In the genomic region with DNA sequence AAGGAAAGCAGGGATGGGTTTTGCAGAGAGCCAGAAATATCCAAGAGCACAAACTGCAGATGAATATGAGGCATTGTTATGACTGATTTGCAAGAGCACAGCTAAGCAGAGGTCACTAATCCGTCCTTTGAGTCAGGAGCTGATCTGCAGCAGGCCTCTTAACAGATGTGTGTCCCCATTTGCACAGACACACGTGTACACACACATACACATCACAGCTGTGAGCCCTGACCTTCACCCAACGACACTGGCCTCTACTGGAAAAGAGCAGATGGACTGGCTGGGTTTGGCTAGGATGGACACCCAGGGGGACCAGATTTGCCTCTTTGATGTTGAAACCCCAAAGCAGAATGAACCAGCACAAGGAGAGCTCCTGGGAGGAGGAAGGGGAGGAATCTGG, we compare ENCODE assay signal across 12 mouse cellular contexts. TPM values are rescaled to one million over a fixed set of nuclear protein-coding genes. Genes with fewer than 3 reads are reported as not detected.
DNase-seq lines count a peak whose midpoint lies in the region; ATAC-seq and TF ChIP-seq lines count a peak whose summit lies in the region.
"Had no signal": no experiment of that assay in that cellular context is flagged by ENCODE, and none has a peak within 500 bp of the region (broad histone marks: within the 10 kb centered on the region; RNA-seq: fewer than 3 reads in every experiment).

No protein-coding gene starts in this region.

- no peak for TF ChIP-seq CTCF in hindbrain, postnatal 0 days (IDR thresholded peaks at IDR 0.05; ENCODE audit: low read depth)

- H3K4me3 ChIP-seq in kidney, embryonic 15.5 days (replicated peaks) = peak overlapping the region; percentile 74; the same call in 1 of the 2 replicates
- no peak overlapping the region; the same call in 1 of the 2 replicates for H3K4me3 ChIP-seq in embryonic facial prominence, embryonic 14.5 days (ENCODE audit: low read depth, low read length)
- peak overlapping the region; percentile 71 for H3K4me3 ChIP-seq in hindbrain, postnatal 0 days (ENCODE audit: low read length)
- H3K4me3 ChIP-seq in neural tube, embryonic 15.5 days (replicated peaks) = peak overlapping the region; percentile 73

- ATAC-seq in kidney, embryonic 15.5 days (replicated peaks; ENCODE audit: low FRiP score) = no peak
- no peak for ATAC-seq in embryonic facial prominence, embryonic 14.5 days (ENCODE audit: low read depth)
- ATAC-seq in hindbrain, postnatal 0 days = no peak
- no peak for ATAC-seq in neural tube, embryonic 15.5 days (ENCODE audit: low FRiP score)

- H3K4me2 ChIP-seq in kidney, embryonic 15.5 days = peak overlapping the region; percentile 96
- H3K4me2 ChIP-seq in embryonic facial prominence, embryonic 14.5 days (ENCODE audit: low read depth, low read length) = peak overlapping the region; percentile 97
- H3K4me2 ChIP-seq in hindbrain, postnatal 0 days (ENCODE audit: low read depth, low read length) = peak overlapping the region; percentile 94
- H3K4me2 ChIP-seq in neural tube, embryonic 15.5 days = peak overlapping the region; percentile 91

- H3K27ac ChIP-seq in kidney, embryonic 15.5 days = no peak overlapping the region
- H3K27ac ChIP-seq in embryonic facial prominence, embryonic 14.5 days (replicated peaks; ENCODE audit: low read depth, low read length) = no peak overlapping the region
- H3K27ac ChIP-seq in hindbrain, postnatal 0 days = peak overlapping the region; percentile 36; the same call in 1 of the 2 replicates
- H3K27ac ChIP-seq in neural tube, embryonic 15.5 days (replicated peaks) = no peak overlapping the region

- peaks cover 7% of the 10 kb centered on the region; the same call in 1 of the 2 replicates for H3K27me3 ChIP-seq in kidney, embryonic 15.5 days
- 0 out of 2 replicates have a peak, but pooled peaks cover 4% of the 10 kb centered on the region for H3K27me3 ChIP-seq in embryonic facial prominence, embryonic 14.5 days (replicated peaks; ENCODE audit: control insufficient read depth, insufficient read depth, low read length)
- H3K27me3 ChIP-seq in hindbrain, postnatal 0 days (ENCODE audit: insufficient read depth, low read length) = no peaks in the 10 kb centered on the region
- H3K27me3 ChIP-seq in neural tube, embryonic 15.5 days (replicated peaks) = no peaks in the 10 kb centered on the region; the same call in 1 of the 2 replicates

- H3K9me3 ChIP-seq in kidney, embryonic 15.5 days (replicated peaks) = no peaks in the 10 kb centered on the region
- H3K9me3 ChIP-seq in embryonic facial prominence, embryonic 14.5 days (ENCODE audit: control insufficient read depth, low read length) = no peaks in the 10 kb centered on the region
- no peaks in the 10 kb centered on the region for H3K9me3 ChIP-seq in hindbrain, postnatal 0 days (ENCODE audit: low read length)
- H3K9me3 ChIP-seq in neural tube, embryonic 15.5 days (replicated peaks) = no peaks in the 10 kb centered on the region

- WGBS in kidney, embryonic 15.5 days = 45% methylated on average over 3 of the region's 3 CpGs
- WGBS in embryonic facial prominence, embryonic 14.5 days = 37% methylated on average over 3 of the region's 3 CpGs
- WGBS in hindbrain, postnatal 0 days = 28% methylated on average over 3 of the region's 3 CpGs
- WGBS in neural tube, embryonic 15.5 days = 46% methylated on average over 3 of the region's 3 CpGs

- peaks cover 73% of the 10 kb centered on the region for H3K4me1 ChIP-seq in kidney, embryonic 15.5 days
- peaks cover 38% of the 10 kb centered on the region for H3K4me1 ChIP-seq in embryonic facial prominence, embryonic 14.5 days (ENCODE audit: control insufficient read depth, insufficient read depth, low read length)
- peaks cover 29% of the 10 kb centered on the region for H3K4me1 ChIP-seq in hindbrain, postnatal 0 days (ENCODE audit: insufficient read depth, low read length)
- H3K4me1 ChIP-seq in neural tube, embryonic 15.5 days = peaks cover 63% of the 10 kb centered on the region

- DNase-seq in kidney, adult 8-10 months = no peak
- DNase-seq in embryonic facial prominence, embryonic 14.5 days (ENCODE audit: low spot score) = no peak
- no peak for DNase-seq in hindbrain, postnatal 0 days (ENCODE audit: low spot score)
- DNase-seq in frontal cortex, postnatal 25 days (ENCODE audit: low spot score in 2 of 2) = no peak
- no peak for DNase-seq in cerebellum, adult 11 months
- no peak for DNase-seq in heart, postnatal 4 days
- DNase-seq: cerebellum, adult 18-20 months; lung, postnatal 36 days; right cerebral cortex, adult 18-20 months; thymus, postnatal 14 days had no signal

- no peak overlapping the region for H3K9ac ChIP-seq in kidney, embryonic 15.5 days
- peak overlapping the region; percentile 39; the same call in 1 of the 2 replicates for H3K9ac ChIP-seq in embryonic facial prominence, embryonic 14.5 days (ENCODE audit: low read depth, low read length)
- peak overlapping the region; percentile 64 for H3K9ac ChIP-seq in hindbrain, postnatal 0 days (replicated peaks; ENCODE audit: low read length)
- H3K9ac ChIP-seq in neural tube, embryonic 15.5 days (replicated peaks) = peak overlapping the region; percentile 76

- no peaks in the 10 kb centered on the region for H3K36me3 ChIP-seq in kidney, embryonic 15.5 days
- H3K36me3 ChIP-seq in embryonic facial prominence, embryonic 14.5 days (ENCODE audit: control insufficient read depth, insufficient read depth, low read length) = no peaks in the 10 kb centered on the region
- no peaks in the 10 kb centered on the region for H3K36me3 ChIP-seq in hindbrain, postnatal 0 days (ENCODE audit: insufficient read depth, low read length)
- H3K36me3 ChIP-seq in neural tube, embryonic 15.5 days = no peaks in the 10 kb centered on the region

RNA-seq across cellular contexts. Expression of a gene that starts 52.7 kb away (rescaled TPM):
- 44.2 and 48.3 TPM in 2 replicates for polyA plus RNA-seq in kidney, embryonic 15.5 days (2015; fragmentation: Nextera tagmentation; extraction: Ambion mirVana)
- polyA plus RNA-seq in embryonic facial prominence, embryonic 14.5 days (2014; fragmentation: Nextera tagmentation; extraction: Ambion mirVana) = 35.3 and 41.4 TPM in 2 replicates
- 210 and 211 TPM in 2 replicates for total RNA-seq in hindbrain, postnatal 0 days (2014; rRNA removed)
- polyA plus RNA-seq in hindbrain, postnatal 0 days (2015; fragmentation: Nextera tagmentation; extraction: Ambion mirVana) = 77.0 and 87.5 TPM in 2 replicates
- polyA plus RNA-seq in neural tube, embryonic 15.5 days (2015; fragmentation: Nextera tagmentation; extraction: Ambion mirVana) = 73.5 and 88.3 TPM in 2 replicates
- 10 to 100 TPM; 40.6 to 41.5 TPM for total RNA-seq in heart, postnatal 4 days (2021)
